Mouse (Mus musculus): ENCODE data around the gene 1110057P08Rik. TPM values are rescaled to one million over a fixed set of nuclear protein-coding genes. Genes with fewer than 3 reads are reported as not detected.
"Not testable (repeated sequence)": the region's sequence is repeated elsewhere in the genome, so short reads cannot be mapped to it uniquely, and the experiment has no call there.

Gene 1110057P08Rik
- polyA plus RNA-seq (2016; fragmentation: Nextera tagmentation; extraction: Ambion mirVana), result not detected in 2 replicates

DNA sequence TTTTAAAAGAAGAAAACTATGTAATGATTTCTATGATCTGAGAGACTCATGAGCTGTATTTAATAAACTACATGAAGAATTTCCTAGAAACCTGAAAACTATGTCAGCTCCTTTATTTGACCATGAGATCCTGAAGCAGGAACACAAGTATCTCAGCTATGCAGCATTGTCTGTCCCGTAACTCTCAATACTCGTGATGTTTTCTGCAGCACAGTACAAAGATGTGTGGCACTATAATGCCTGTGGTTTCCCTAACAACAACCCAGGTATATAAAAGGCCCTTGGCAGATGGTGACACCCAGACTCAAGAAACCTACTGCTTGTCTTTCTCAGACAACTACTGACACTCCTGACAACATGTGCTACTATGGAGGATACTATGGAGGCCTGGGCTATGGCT lies at the start of gene 1110057P08Rik:
Gene 1110057P08Rik (plus strand): TSS at position 301 of the 400 bp plus-strand sequence.
- Histone ChIP-seq H3K9ac (no peak within 1 kb of the TSS), H3K27me3 (replicated peaks) (no peaks in the 10 kb centered on the region), H3K4me3 (no peak within 1 kb of the TSS), H3K27ac (ENCODE audit: poor library complexity, severe bottlenecking) (no peak within 1 kb of the TSS), H3K4me2 (no peak within 1 kb of the TSS), H3K9me3 (replicated peaks) (no peaks in the 10 kb centered on the region), H3K4me1 (replicated peaks) (no peaks in the 10 kb centered on the region), H3K36me3 (no peaks in the 10 kb centered on the region)
- 62% methylated on average over 2 of the region's 2 CpGs for WGBS
- ATAC-seq (ENCODE audit: insufficient number of reproducible peaks, low FRiP score), result no peak

DNA sequence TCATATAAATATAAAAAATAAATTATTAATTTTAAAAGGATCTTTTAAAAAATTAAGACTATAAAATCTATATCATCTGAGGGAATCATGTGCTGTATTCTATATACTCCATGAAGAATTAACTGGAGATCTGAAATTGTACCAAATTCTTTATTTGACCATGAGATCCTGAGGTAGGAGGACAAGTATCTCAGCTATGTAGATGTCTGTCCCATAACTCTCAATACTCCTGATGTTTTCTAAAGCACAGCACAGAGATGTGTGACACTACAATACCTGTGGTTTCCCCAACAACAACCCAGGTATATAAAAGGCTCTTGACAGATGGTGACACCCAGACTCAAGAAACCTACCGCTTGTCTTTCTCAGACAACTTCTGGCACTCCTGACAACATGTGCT lies 34.0 kb upstream of the 1110057P08Rik start, which contains the start of gene Gm6358:
Gene Gm6358 (plus strand): TSS at position 301 of the 400 bp plus-strand sequence.
- no peaks in the 10 kb centered on the region for H3K4me1 ChIP-seq (replicated peaks)
- WGBS, result 78% methylated on average over 1 of the region's 1 CpGs
- peaks cover 5% of the 10 kb centered on the region; the same call in 1 of the 2 replicates for H3K9me3 ChIP-seq (replicated peaks)
- ATAC-seq (ENCODE audit: insufficient number of reproducible peaks, low FRiP score), result no peak
- no peak within 1 kb of the TSS for H3K4me2 ChIP-seq
- H3K36me3 ChIP-seq, result no peaks in the 10 kb centered on the region
- H3K27me3 ChIP-seq (replicated peaks), result no peaks in the 10 kb centered on the region
- no peak within 1 kb of the TSS for H3K9ac ChIP-seq
- no peak within 1 kb of the TSS for H3K4me3 ChIP-seq
- no peak within 1 kb of the TSS for H3K27ac ChIP-seq (ENCODE audit: poor library complexity, severe bottlenecking)

DNA sequence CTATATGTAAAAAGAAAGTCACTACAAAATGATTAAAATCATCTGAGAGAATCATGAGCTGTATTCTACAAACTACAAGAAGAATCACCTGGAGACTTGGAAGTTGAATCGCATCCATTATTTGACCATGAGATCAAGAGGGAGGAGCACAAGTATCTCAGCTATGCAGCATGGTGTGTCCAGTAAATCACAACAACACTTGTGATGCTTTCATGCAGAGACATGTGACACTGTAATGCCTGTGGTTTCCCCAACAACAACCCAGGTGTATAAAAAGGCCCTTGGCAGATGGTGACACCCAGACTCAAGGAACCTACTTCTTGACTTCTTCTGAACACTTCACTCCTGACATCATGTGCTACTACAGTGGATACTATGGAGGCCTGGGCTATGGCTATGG lies 23.7 kb upstream of the 1110057P08Rik start, which contains the start of gene Gm10061:
Gene Gm10061 (plus strand): TSS at position 301 of the 400 bp plus-strand sequence.
- H3K9ac ChIP-seq, result no peak within 1 kb of the TSS
- no peaks in the 10 kb centered on the region for H3K27me3 ChIP-seq (replicated peaks)
- H3K4me2 ChIP-seq, result no peak within 1 kb of the TSS
- H3K9me3 ChIP-seq (replicated peaks), result peaks cover 7% of the 10 kb centered on the region; the same call in 1 of the 2 replicates
- no peak for ATAC-seq (ENCODE audit: insufficient number of reproducible peaks, low FRiP score)
- no peak within 1 kb of the TSS for H3K4me3 ChIP-seq
- H3K4me1 ChIP-seq (replicated peaks), result no peaks in the 10 kb centered on the region
- no peak within 1 kb of the TSS for H3K27ac ChIP-seq (ENCODE audit: poor library complexity, severe bottlenecking)
- H3K36me3 ChIP-seq, result no peaks in the 10 kb centered on the region
- 82% methylated on average over 1 of the region's 1 CpGs for WGBS

DNA sequence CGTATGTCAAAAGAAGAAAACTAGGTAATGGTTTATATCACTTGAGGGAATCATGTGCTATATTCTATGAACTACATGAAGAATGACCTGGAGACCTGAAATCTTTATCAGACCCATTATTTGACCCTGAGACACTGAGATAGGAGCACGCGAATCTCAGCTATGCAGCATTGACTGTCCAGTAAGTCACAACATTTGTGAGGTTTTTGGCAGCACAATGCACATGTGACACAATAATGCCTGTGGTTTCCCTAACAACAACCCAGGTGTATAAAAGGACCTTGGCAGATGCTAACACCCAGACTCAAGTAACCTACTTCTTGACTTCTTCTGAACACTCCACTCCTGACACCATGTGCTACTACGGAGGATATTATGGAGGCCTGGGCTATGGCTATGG lies 16.9 kb upstream of the 1110057P08Rik start, which contains the start of gene Gm9789:
Gene Gm9789 (plus strand): TSS at position 301 of the 400 bp plus-strand sequence.
- no peak for ATAC-seq (ENCODE audit: insufficient number of reproducible peaks, low FRiP score)
- Histone ChIP-seq H3K9me3 (replicated peaks) (peaks cover 11% of the 10 kb centered on the region), H3K4me3 (no peak within 1 kb of the TSS), H3K27me3 (replicated peaks) (no peaks in the 10 kb centered on the region), H3K4me2 (no peak within 1 kb of the TSS), H3K27ac (ENCODE audit: poor library complexity, severe bottlenecking) (no peak within 1 kb of the TSS), H3K4me1 (replicated peaks) (no peaks in the 10 kb centered on the region), H3K36me3 (no peaks in the 10 kb centered on the region), H3K9ac (no peak within 1 kb of the TSS)
- 78% methylated on average over 4 of the region's 4 CpGs for WGBS

DNA sequence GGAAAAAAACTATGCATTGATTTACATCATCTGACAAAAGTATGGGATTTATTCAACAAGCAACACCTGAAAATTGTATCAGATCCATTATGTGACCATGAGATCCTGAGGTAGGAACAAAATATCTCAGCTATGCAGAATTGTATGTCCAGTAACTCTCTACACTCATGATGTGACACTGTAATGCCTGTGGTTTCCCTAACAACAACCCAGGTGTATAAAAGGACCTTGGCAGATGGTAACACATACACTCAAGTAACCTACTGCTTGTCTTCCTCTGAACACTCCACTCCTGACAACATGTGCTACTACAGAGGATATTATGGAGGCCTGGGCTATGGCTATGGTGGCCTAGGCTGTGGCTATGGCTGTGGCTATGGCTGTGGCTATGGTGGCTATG lies 5.3 kb upstream of the 1110057P08Rik start, which contains the start of gene Gm7735:
Gene Gm7735 (plus strand): TSS at position 301 of the 400 bp plus-strand sequence.
- H3K4me2 ChIP-seq; H3K27ac ChIP-seq (ENCODE audit: poor library complexity, severe bottlenecking); H3K36me3 ChIP-seq; H3K4me3 ChIP-seq; H3K9ac ChIP-seq; H3K9me3 ChIP-seq (replicated peaks); ATAC-seq (ENCODE audit: insufficient number of reproducible peaks, low FRiP score); H3K4me1 ChIP-seq (replicated peaks); H3K27me3 ChIP-seq (replicated peaks): not testable (repeated sequence)

DNA sequence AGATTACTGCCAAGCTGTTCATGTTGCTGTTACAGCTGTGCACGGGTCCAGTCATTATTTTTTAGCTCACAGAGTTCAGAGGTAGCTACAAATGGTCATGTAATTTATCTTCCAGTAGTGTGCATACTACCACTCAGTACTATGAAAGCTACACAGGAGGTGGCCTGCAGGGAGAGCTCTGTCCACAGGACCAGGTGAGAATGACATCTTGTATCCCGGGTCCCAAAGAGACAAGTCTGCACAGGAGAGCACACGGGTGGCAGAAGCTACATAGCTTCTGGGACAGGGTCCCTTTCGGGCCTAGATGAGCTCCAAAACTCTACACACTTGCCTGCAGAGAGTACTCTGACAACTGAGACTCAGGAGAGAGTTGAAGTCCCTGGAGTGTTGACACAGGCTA lies 14.1 kb downstream of the 1110057P08Rik start:
- H3K36me3 ChIP-seq, result no peaks in the 10 kb centered on the region
- no peak for ATAC-seq (ENCODE audit: insufficient number of reproducible peaks, low FRiP score)
- no peak overlapping the region for H3K27ac ChIP-seq (ENCODE audit: poor library complexity, severe bottlenecking)
- H3K27me3 ChIP-seq (replicated peaks), result no peaks in the 10 kb centered on the region
- H3K4me3 ChIP-seq, result no peak overlapping the region
- no peak overlapping the region for H3K4me2 ChIP-seq
- 73% methylated on average over 4 of the region's 4 CpGs for WGBS
- no peaks in the 10 kb centered on the region for H3K4me1 ChIP-seq (replicated peaks)
- no peak overlapping the region for H3K9ac ChIP-seq
- H3K9me3 ChIP-seq (replicated peaks), result peaks cover 4% of the 10 kb centered on the region; the same call in 1 of the 2 replicates

DNA sequence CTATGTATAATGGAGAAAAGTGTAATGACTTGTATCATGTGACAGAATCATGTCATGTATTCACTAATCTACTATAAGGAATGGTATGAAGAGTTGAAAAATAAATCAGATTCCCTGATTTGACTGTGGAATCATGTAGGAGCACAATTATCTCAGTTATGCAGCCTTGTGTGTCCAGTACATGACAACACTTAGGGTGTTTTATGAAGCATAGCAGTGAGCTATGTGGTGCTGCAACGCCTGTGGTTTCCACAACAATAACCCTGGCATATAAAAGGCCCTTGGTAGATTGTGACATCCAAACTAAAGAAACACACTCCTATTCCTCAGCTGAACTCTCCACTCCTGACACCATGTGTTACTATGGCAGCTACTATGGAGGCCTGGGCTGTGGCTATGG lies 31.0 kb downstream of the 1110057P08Rik start, which contains the start of gene Krtap20-2:
Gene Krtap20-2 (plus strand): TSS at position 301 of the 400 bp plus-strand sequence.
- no peak for ATAC-seq (ENCODE audit: insufficient number of reproducible peaks, low FRiP score)
- H3K36me3 ChIP-seq, result no peaks in the 10 kb centered on the region
- 63% methylated on average over 1 of the region's 1 CpGs for WGBS
- H3K27ac ChIP-seq (ENCODE audit: poor library complexity, severe bottlenecking), result no peak within 1 kb of the TSS
- H3K9me3 ChIP-seq (replicated peaks), result peaks cover 4% of the 10 kb centered on the region; the same call in 1 of the 2 replicates
- H3K9ac ChIP-seq, result no peak within 1 kb of the TSS
- H3K27me3 ChIP-seq (replicated peaks), result no peaks in the 10 kb centered on the region
- H3K4me2 ChIP-seq, result no peak within 1 kb of the TSS
- no peaks in the 10 kb centered on the region for H3K4me1 ChIP-seq (replicated peaks)
- H3K4me3 ChIP-seq, result no peak within 1 kb of the TSS

Other genes starting within 250 kb of the 1110057P08Rik start
- not detected in 2 replicates for gene Krtap19-9b, start 242.5 kb upstream of the 1110057P08Rik start, polyA plus RNA-seq (2016; fragmentation: Nextera tagmentation; extraction: Ambion mirVana)
- not detected in 2 replicates for gene Krtap16-3, start 211.9 kb upstream of the 1110057P08Rik start, polyA plus RNA-seq (2016; fragmentation: Nextera tagmentation; extraction: Ambion mirVana)
- gene Krtap22-2, start 164.0 kb upstream of the 1110057P08Rik start, polyA plus RNA-seq (2016; fragmentation: Nextera tagmentation; extraction: Ambion mirVana), result not detected in 2 replicates
- not detected in 2 replicates for gene Gm10229, start 159.5 kb upstream of the 1110057P08Rik start, polyA plus RNA-seq (2016; fragmentation: Nextera tagmentation; extraction: Ambion mirVana)
- not detected in 2 replicates for gene Krtap6-1, start 143.0 kb upstream of the 1110057P08Rik start, polyA plus RNA-seq (2016; fragmentation: Nextera tagmentation; extraction: Ambion mirVana)
- gene Gm10228, start 133.3 kb upstream of the 1110057P08Rik start, polyA plus RNA-seq (2016; fragmentation: Nextera tagmentation; extraction: Ambion mirVana), result not detected in 2 replicates
- gene Krtap6-5, start 126.9 kb upstream of the 1110057P08Rik start, polyA plus RNA-seq (2016; fragmentation: Nextera tagmentation; extraction: Ambion mirVana), result not detected in 2 replicates
- gene 1110025L11Rik, start 110.7 kb upstream of the 1110057P08Rik start, polyA plus RNA-seq (2016; fragmentation: Nextera tagmentation; extraction: Ambion mirVana), result not detected in 2 replicates
- not detected in 2 replicates for gene Krtap6-3, start 90.7 kb upstream of the 1110057P08Rik start, polyA plus RNA-seq (2016; fragmentation: Nextera tagmentation; extraction: Ambion mirVana)
- not detected in 2 replicates for gene Gm6358, start 33.9 kb upstream of the 1110057P08Rik start, polyA plus RNA-seq (2016; fragmentation: Nextera tagmentation; extraction: Ambion mirVana)
- not detected in 2 replicates for gene Gm10061, start 23.6 kb upstream of the 1110057P08Rik start, polyA plus RNA-seq (2016; fragmentation: Nextera tagmentation; extraction: Ambion mirVana)
- not detected in 2 replicates for gene Gm9789, start 16.8 kb upstream of the 1110057P08Rik start, polyA plus RNA-seq (2016; fragmentation: Nextera tagmentation; extraction: Ambion mirVana)
- gene Gm7735, start 5.2 kb upstream of the 1110057P08Rik start, polyA plus RNA-seq (2016; fragmentation: Nextera tagmentation; extraction: Ambion mirVana), result not detected in 2 replicates
- not detected in 2 replicates for gene Krtap20-2, start 31.1 kb downstream of the 1110057P08Rik start, polyA plus RNA-seq (2016; fragmentation: Nextera tagmentation; extraction: Ambion mirVana)
- not detected in 2 replicates for gene Krtap21-1, start 229.1 kb downstream of the 1110057P08Rik start, polyA plus RNA-seq (2016; fragmentation: Nextera tagmentation; extraction: Ambion mirVana)
- not detected in 2 replicates for gene Krtap6-2, start 245.4 kb downstream of the 1110057P08Rik start, polyA plus RNA-seq (2016; fragmentation: Nextera tagmentation; extraction: Ambion mirVana)

Data from heart, embryonic 12.5 days (tissue).